Mouse (Mus musculus): ENCODE results near the gene Sntn.

The Sntn gene

GRCm38 (mm10) chr14:13670576-13670975, at the start of gene Sntn:
Sntn (plus strand) TSS chr14:13670876.
- DNase-seq, result no peak

DNA sequence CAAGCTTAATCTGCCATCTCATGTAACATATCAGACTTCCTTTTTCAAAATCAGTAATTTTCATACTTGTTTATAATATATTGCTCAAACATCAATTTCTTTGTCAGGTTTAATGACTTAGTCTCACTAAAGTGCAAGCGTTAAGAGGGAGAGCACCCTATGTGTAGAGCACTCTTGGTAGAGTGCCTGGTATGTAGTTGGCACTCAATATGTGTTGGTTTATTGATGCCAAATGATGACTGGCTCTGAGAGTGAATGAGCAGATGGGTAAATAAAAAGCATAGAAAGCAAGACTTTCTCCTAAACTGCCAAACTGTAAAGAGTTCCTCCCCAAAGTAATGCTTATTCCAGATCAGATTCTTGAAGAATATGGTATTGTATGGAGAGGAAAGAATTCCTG, 20.8 kb upstream of the Sntn start:
- DNase-seq, result no peak

- no peak for DNase-seq
Observed at GRCm38 (mm10) chr14:13651039-13651438, 19.6 kb upstream of the Sntn start.

DNA sequence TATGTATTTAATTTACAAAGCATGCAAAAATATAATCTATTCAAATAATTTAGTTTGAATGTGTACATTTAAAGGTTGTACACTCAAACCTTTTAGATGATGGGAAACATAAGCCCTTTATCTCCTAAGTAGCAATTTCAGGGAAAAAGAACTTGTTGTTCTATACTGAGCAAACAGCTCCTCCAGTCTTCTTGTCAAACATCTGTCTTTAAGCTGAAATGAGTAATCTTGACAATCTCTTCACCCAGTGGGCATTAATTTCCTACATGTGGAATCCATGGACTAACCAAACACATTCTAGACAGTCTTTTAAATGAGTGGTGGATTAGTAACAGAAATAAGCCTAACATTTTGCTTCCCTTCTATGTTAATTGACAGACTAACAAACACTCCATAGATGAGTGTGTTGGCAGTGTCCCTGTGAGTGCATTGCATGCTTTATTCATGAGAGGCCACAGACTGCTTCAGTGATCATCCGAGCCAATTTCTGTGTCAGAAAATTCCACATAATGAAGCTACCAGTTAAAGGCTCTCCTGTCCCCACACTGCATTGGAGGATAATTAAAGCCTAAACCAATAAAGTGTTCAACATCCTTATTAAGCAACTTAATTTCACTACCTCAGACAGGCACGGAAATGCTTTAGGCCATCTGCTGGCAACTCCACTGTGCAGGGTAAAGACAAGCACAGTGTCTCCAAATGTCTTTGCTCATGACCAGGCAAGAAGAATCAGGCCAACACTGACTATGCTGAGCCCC, 19.0 kb upstream of the Sntn start:
- DNase-seq, result no peak

- no peak for DNase-seq
Observed at GRCm38 (mm10) chr14:13686716-13687115, 16.0 kb downstream of the Sntn start.

DNA sequence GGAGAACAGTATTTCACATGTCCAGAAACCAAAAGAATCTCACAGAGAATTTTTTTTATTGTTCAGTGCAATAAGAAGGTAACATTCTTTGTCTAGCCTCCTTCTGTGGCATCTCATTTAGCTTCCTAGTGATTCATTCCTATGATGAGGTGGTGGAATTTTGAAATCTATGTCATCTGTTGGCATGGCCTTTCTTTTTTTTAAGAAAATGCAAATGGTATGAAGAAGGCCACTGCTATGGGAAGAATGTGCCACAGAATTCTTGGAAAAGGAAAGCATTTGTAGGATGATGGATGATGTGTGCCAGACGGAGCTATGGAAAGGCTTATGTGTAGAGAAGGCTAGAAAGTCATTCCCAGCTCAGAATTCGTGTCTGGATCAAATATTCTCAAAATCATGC, 19.8 kb downstream of the Sntn start:
- DNase-seq, result no peak

DNA sequence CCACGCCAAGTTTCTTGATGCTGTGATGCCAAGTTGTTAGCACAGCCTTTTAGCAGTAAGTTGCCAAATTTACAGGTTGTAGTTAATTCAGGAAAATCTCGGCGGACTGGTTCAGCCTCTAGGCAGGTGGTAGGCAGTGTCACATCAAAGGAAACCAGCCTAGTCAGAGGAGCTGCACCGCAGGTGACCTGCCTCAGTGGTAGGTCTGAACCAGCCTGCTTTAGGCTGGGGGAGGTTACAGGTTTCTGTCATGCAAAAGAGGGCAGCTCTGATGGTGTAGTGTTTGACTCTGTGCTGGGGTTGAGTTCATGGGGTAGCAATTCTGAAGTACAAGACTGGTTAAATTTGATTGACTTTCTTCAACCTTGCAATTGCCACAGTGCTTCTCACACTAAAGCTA, 61.6 kb downstream of the Sntn start:
- DNase-seq, result no peak

Data from lung, postnatal 36 days (tissue).